Mouse (Mus musculus) testis, adult 2 months (tissue): ENCODE data around the gene Vopp1.

Experiments
- CTCF ChIP-seq: fragments of 200-500 bp; IDR thresholded peaks from 2 replicates; pipeline ENCODE4 v1.5.1; 2012; ENCODE audit warnings: low read depth, mild to moderate bottlenecking, inconsistent platforms, low read length, moderate library complexity; ENCODE audit not compliant: control insufficient read depth, insufficient read depth, insufficient replicate concordance
- POLR2A ChIP-seq: fragments of 200-500 bp; IDR thresholded peaks from 2 replicates; pipeline ENCODE4 v1.6.1; 2012; ENCODE audit warnings: low read depth, mild to moderate bottlenecking, inconsistent platforms, low read length, moderate library complexity; ENCODE audit not compliant: control insufficient read depth

- TF ChIP-seq POLR2A (no peak), CTCF (no peak)
Observed at GRCm38 (mm10) chr6:57753962-57754759, 70.8 kb downstream of the Vopp1 start.
